Mouse (Mus musculus): ENCODE measurements at regions not wholly inside any gene's neighbourhood (a gene's known extent, or its start where the extent isn't known, plus 50 kb on each side); places are given as distances from the start of the nearest gene placed in this dataset.
"Not testable (repeated sequence)": the region's sequence is repeated elsewhere in the genome, so short reads cannot be mapped to it uniquely, and the experiment has no call there.

DNA sequence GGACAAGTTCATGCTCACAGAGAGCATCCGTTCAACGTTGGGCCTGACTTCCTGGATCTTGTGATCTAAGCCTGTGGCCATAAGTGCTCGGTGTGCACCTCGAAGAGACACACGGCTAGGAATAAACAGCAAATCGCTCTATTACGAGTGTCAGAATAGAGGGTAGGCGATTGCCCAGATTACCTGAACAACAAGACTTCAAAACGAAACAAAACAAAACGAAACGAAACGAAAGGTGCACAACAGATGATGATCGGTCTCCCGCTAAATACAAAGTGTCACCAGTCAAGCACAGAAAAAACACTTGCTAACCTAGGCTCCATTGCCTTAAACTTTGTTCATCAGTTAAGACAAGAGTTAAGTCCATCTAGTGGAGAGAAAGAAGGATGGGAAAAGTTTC lies 67.4 kb downstream of the Pdia4 start:
- not testable (repeated sequence) for DNase-seq

DNA sequence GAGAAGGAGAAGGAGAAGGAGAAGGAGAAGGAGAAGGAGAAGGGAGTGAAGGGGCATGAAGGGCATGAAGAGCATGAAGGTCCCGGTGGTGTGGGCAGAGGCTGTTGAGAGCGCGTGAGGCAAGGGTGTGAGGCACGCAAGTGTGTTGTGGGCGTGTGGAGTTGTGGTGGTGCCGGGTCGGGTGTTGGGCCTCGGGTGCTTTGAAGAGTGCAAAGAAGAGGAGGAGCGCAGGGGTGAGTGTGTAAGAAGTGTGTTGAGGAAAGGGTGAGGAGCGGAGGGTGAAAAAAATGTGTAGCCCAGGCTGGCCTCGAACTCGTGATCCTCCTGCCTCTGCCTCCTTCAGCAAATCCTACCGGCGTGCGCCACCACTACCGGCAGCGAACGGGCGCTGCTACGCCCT lies 69.4 kb downstream of the Pdia4 start:
- DNase-seq: peak in 1 of 2 experiments; percentile 16

DNA sequence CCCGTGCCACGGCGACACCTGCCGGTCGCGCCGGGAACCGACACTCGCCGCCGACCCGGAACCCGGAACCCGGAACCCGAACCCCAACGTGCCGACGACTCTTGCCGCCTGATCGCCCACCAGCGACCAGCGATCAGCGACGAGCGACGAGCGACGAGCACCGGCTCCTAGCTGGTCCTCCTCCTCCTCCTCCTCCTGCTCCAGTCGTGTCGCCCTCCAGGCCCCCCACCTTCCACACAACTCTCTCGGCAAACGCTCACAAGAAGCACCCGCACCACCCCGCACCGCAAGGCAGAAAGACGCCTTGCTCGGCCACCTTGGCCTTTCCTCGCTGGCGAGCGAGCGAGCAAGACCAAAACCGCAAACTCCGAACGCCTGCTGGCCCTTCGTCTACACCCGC lies 73.0 kb downstream of the Pdia4 start:
- DNase-seq: not testable (repeated sequence)

DNA sequence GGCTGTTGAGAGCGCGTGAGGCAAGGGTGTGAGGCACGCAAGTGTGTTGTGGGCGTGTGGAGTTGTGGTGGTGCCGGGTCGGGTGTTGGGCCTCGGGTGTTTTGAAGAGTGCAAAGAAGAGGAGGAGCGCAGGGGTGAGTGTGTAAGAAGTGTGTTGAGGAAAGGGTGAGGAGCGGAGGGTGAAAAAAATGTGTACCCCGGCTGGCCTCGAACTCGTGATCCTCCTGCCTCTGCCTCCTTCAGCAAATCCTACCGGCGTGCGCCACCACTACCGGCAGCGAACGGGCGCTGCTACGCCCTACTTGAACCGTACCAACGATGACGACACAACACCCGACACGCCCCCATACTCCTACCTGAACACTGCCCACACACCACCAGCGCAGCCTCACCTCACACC lies 73.5 kb downstream of the Pdia4 start:
- DNase-seq: peak; percentile 70 to 72

DNA sequence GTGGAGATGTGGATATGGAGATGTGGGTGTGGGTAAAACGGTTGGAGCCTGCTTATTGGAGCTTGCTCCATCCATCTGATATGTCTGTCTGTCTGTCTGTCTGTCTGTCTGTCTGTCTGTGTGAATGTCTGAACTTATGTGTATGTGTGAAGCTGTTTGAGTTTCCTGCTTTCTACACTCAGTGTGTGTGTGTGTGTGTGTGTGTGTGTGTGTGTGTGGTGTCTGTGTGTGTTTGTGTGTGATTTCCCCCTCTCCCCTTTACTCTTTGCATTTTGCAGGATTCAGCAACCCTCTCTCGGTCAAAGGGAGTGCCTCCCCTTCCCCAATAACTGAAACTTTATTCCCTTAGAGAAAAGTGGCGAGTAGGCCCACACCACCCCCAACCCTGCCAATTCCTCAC lies 75.3 kb downstream of the Pdia4 start:
- not testable (repeated sequence) for DNase-seq
